Mouse (Mus musculus) granulocyte monocyte progenitor cell, adult 5-6 weeks (primary cell): ENCODE results near the gene St3gal2. TPM values are rescaled to one million over a fixed set of nuclear protein-coding genes. Genes with fewer than 3 reads are reported as not detected.
"Not testable (repeated sequence)": the region's sequence is repeated elsewhere in the genome, so short reads cannot be mapped to it uniquely, and the experiment has no call there.

Experiments
- ATAC-seq: replicated peaks from 2 replicates; pipeline ENCODE4 v1.8.0; 2016; ENCODE audit warnings: mild to moderate bottlenecking, moderate TSS enrichment, inconsistent platforms; ENCODE audit not compliant: poor library complexity, severe bottlenecking
- total RNA-seq, 2 experiments: library from RNA; stranded (forward) in 1 of 2; stranded (reverse) in 1 of 2; fragments of 200-712, 200-1000 nt in 1 of 2; fragments of >200 nt in 1 of 2; fragmentation: Nextera tagmentation in 1 of 2; gene quantifications; 2 replicates each; pipeline ENCODE4 v1.2.3; 2014 to 2017

St3gal2 gene
- total RNA-seq, 2 experiments from 2014 or later: 3.3 to 8.3 TPM

- ATAC-seq: not testable (repeated sequence)
Measured at GRCm38 (mm10) chr8:110977987-110978386, 58.3 kb downstream of the St3gal2 start.

- peak; percentile 63 for ATAC-seq
Measured at GRCm38 (mm10) chr8:110981304-110981703, 61.6 kb downstream of the St3gal2 start.

- ATAC-seq: peak; percentile 98
Measured at GRCm38 (mm10) chr8:110987805-110988744, 68.4 kb downstream of the St3gal2 start.

GRCm38 (mm10) chr8:110990017-110990416 is 70.3 kb downstream of the St3gal2 start:
- no peak for ATAC-seq

- no peak for ATAC-seq
Measured at GRCm38 (mm10) chr8:110996641-110997430, 77.1 kb downstream of the St3gal2 start.

- peak; percentile 98 for ATAC-seq
Measured at GRCm38 (mm10) chr8:110997547-110998531, 78.1 kb downstream of the St3gal2 start, which contains the start of gene Ddx19a. Gene Ddx19a (minus strand): TSS chr8:110997800.

GRCm38 (mm10) chr8:111010230-111010991 is 90.7 kb downstream of the St3gal2 start:
- ATAC-seq: not testable (repeated sequence)

Other genes starting within 250 kb of the St3gal2 start
- gene Mtss1l, start 198.4 kb upstream of the St3gal2 start, total RNA-seq (2014; fragmentation: Nextera tagmentation): 0.28 TPM in 1 of 2 replicates, not detected in the other
- 0.22 TPM in 1 of 2 replicates, not detected in the other for gene Mtss1l, start 198.4 kb upstream of the St3gal2 start, total RNA-seq (2017)
- gene Il34, start 114.0 kb upstream of the St3gal2 start, total RNA-seq (2014; fragmentation: Nextera tagmentation): not detected in 2 replicates
- not detected in 2 replicates for gene Il34, start 114.0 kb upstream of the St3gal2 start, total RNA-seq (2017)
- 31.2 and 35.3 TPM in 2 replicates for gene Cog4, start 73.3 kb upstream of the St3gal2 start, total RNA-seq (2014; fragmentation: Nextera tagmentation)
- 25.1 and 40.6 TPM in 2 replicates for gene Cog4, start 73.3 kb upstream of the St3gal2 start, total RNA-seq (2017)
- gene Sf3b3, start 73.1 kb upstream of the St3gal2 start, total RNA-seq (2014; fragmentation: Nextera tagmentation): 149 and 187 TPM in 2 replicates
- gene Sf3b3, start 73.1 kb upstream of the St3gal2 start, total RNA-seq (2017): 174 and 176 TPM in 2 replicates
- gene Fuk, start 17.4 kb upstream of the St3gal2 start, total RNA-seq (2014; fragmentation: Nextera tagmentation): 3.9 and 4.4 TPM in 2 replicates
- 1.8 and 4.0 TPM in 2 replicates for gene Fuk, start 17.4 kb upstream of the St3gal2 start, total RNA-seq (2017)
- 72.5 and 80.3 TPM in 2 replicates for gene Ddx19a, start 77.9 kb downstream of the St3gal2 start, total RNA-seq (2014; fragmentation: Nextera tagmentation)
- 40.9 and 43.1 TPM in 2 replicates for gene Ddx19a, start 77.9 kb downstream of the St3gal2 start, total RNA-seq (2017)
- 7.8 and 22.1 TPM in 2 replicates for gene Ddx19b, start 111.8 kb downstream of the St3gal2 start, total RNA-seq (2014; fragmentation: Nextera tagmentation)
- gene Ddx19b, start 111.8 kb downstream of the St3gal2 start, total RNA-seq (2017): 13.5 and 16.9 TPM in 2 replicates
- 30.7 and 40.0 TPM in 2 replicates for gene Aars, start 113.2 kb downstream of the St3gal2 start, total RNA-seq (2014; fragmentation: Nextera tagmentation)
- 44.4 and 45.5 TPM in 2 replicates for gene Aars, start 113.2 kb downstream of the St3gal2 start, total RNA-seq (2017)
- 11.5 and 12.5 TPM in 2 replicates for gene Exosc6, start 136.4 kb downstream of the St3gal2 start, total RNA-seq (2014; fragmentation: Nextera tagmentation)
- gene Exosc6, start 136.4 kb downstream of the St3gal2 start, total RNA-seq (2017): 31.8 and 32.7 TPM in 2 replicates
- not detected in 2 replicates for gene Clec18a, start 172.5 kb downstream of the St3gal2 start, total RNA-seq (2014; fragmentation: Nextera tagmentation)
- gene Clec18a, start 172.5 kb downstream of the St3gal2 start, total RNA-seq (2017): 0.13 TPM in 1 of 2 replicates, not detected in the other
- gene Pdpr, start 174.7 kb downstream of the St3gal2 start, total RNA-seq (2014; fragmentation: Nextera tagmentation): 11.5 and 15.4 TPM in 2 replicates
- 16.9 and 18.5 TPM in 2 replicates for gene Pdpr, start 174.7 kb downstream of the St3gal2 start, total RNA-seq (2017)